Mouse (Mus musculus) adrenal gland, adult 2 months (tissue): Measurements from ENCODE around the gene Cpb1. TPM values are rescaled to one million over a fixed set of nuclear protein-coding genes. Genes with fewer than 3 reads are reported as not detected.

Experiments used
- microRNA-seq, 2 experiments: library from miRNA; unstranded; fragments of <30 nt; microRNA quantifications; one replicate each; pipeline ENCODE4 v1.2.0; 2021
- polyA plus RNA-seq: library from polyadenylated mRNA; depleted of rRNA; stranded (reverse); fragments of >200 nt; gene quantifications from 2 replicates; pipeline ENCODE4 v1.2.3, GENCODE M21; 2012; rRNA removed
- total RNA-seq, 2 experiments: library from RNA; stranded (reverse); gene quantifications; 2 replicates each; pipeline ENCODE4 v1.2.3; 2021

Cpb1 gene
- total and polyA plus RNA-seq, 3 experiments, result 0.74 to 6.7 (median 5.7) TPM

Small RNA genes within 50 kb of the gene (microRNA-seq; reads per million reads assigned to microRNA genes)
- gene Mir7007, result 1.1 to 1.2 reads per million in 2 experiments

Other genes starting within 250 kb of the Cpb1 start
- gene Hps3, start 240.4 kb downstream of the Cpb1 start, total RNA-seq, result 10 to 100 TPM; 14.4 to 15.0 TPM
- 27.0 and 39.1 TPM in 2 replicates for gene Hps3, start 240.4 kb downstream of the Cpb1 start, polyA plus RNA-seq
- gene Hltf, start 217.9 kb downstream of the Cpb1 start, total RNA-seq, result 10 to 100 TPM; 20.9 to 21.4 TPM
- 1.9 and 2.6 TPM in 2 replicates for gene Hltf, start 217.9 kb downstream of the Cpb1 start, polyA plus RNA-seq
- 100 to 1,000 TPM in 1 of 2 experiments, 10 to 100 TPM in 1; 93.1 to 152 TPM for gene Gyg, start 120.4 kb downstream of the Cpb1 start, total RNA-seq
- 29.2 and 30.3 TPM in 2 replicates for gene Gyg, start 120.4 kb downstream of the Cpb1 start, polyA plus RNA-seq
- gene Cpa3, start 33.6 kb downstream of the Cpb1 start, total RNA-seq, result 1 to 10 TPM; 2.1 to 2.5 TPM
- gene Cpa3, start 33.6 kb downstream of the Cpb1 start, polyA plus RNA-seq, result 0.09 and 0.24 TPM in 2 replicates
- 10 to 100 TPM in 1 of 2 experiments, 1 to 10 TPM in 1; 8.9 to 11.9 TPM for gene Agtr1b, start 91.4 kb upstream of the Cpb1 start, total RNA-seq
- 5.5 and 7.0 TPM in 2 replicates for gene Agtr1b, start 91.4 kb upstream of the Cpb1 start, polyA plus RNA-seq